Mouse (Mus musculus) liver, embryonic 14.5 days (tissue): ENCODE data around the gene Trappc3.

Experiments
- CTCF ChIP-seq: IDR thresholded peaks from 2 replicates; pipeline ENCODE4 v1.5.1; 2016; ENCODE audit warnings: antibody characterized with exemption, low read depth, control low read depth
- EP300 ChIP-seq: IDR thresholded peaks from 2 replicates; pipeline ENCODE4 v1.6.1; 2016; ENCODE audit warnings: antibody characterized with exemption, low read depth

- TF ChIP-seq CTCF (no peak), EP300 (no peak)
Measured at GRCm38 (mm10) chr4:126278961-126279360, 16.8 kb downstream of the Trappc3 start.
